Mouse (Mus musculus): Measurements from ENCODE around the gene Spred3.

DNA sequence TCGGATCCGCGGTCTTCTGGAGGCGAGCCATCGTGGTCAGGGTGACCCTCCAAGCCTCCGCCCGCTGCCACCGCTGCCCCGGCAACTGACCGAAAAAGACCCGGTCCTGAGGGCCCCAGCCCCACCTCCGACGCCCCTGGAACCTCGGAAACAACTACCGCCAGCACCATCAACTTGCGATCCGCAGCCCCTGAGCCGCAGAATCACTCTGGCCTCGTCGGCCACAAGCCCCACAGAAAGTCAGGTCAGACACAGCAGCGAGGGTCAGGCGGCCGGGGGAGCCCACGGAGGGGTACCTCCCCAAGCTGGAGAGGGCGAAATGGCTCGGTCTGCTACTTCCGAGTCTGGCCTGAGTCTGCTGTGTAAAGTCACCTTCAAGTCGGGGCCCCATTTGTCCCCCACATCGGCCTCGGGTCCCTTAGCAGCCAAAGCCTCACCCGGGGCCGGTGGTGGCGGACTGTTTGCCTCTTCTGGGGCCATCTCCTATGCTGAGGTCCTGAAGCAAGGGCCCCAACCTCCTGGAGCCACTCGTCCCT is 1.4 kb upstream of the Spred3 start:
- TF ChIP-seq POLR2A (IDR thresholded peaks at IDR 0.05; ENCODE audit: borderline replicate concordance, extremely low read depth, insufficient read depth, insufficient read length, poor library complexity, severe bottlenecking) (no peak), CTCF (IDR thresholded peaks at IDR 0.05; ENCODE audit: borderline replicate concordance, extremely low read depth, insufficient read depth, insufficient read length) (no peak)

Measured in brain, embryonic 14.5 days (tissue).